Mouse (Mus musculus): ENCODE data around the gene Nubp2.

Gene Nubp2

DNA sequence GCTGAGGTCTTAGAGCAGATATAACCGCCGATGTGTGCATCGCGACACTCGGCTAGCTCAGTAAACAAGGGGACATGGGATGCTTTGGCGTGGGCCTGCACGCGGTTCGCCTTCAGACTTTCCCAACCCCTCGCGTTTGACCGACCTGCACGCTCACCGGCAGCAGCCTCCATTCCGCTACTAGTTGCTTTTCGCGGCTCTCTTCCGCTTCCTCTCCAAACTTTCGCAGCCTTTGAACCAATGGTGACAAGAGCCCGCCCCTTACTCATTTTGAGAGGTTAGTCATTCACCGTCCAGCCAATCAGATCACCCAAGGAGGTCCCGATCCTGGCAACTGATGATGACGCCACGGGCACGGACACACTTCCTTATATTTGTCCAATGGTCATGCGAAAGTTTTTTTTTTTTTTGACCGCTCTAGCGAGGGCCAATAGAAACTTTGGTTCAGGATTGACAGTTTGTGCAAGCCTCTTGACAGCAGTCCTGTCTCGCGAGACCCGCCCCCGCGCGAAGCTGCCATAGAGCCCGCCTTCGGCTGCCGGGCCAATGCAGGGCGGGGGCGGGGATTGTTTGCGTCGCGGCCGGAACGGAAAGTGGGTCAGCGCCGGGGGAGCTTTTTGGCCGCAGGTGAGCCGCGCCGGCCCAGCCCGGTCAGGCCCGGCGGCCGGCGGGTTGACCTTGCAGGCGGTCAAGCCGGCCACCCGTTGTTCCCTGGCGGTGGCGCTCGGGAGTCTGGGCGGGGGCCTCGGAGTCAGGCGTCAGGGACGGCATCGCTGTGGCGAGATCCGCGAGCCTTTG lies at the start of gene Nubp2, which contains the start of gene Spsb3:
TSS of gene Nubp2 (minus strand) at position 216 of the 798 bp plus-strand sequence.
TSS of gene Spsb3 (plus strand) at position 510 of the 798 bp plus-strand sequence.
- DNase-seq (ENCODE audit: low read depth, low spot score) = peak; percentile 96

DNA sequence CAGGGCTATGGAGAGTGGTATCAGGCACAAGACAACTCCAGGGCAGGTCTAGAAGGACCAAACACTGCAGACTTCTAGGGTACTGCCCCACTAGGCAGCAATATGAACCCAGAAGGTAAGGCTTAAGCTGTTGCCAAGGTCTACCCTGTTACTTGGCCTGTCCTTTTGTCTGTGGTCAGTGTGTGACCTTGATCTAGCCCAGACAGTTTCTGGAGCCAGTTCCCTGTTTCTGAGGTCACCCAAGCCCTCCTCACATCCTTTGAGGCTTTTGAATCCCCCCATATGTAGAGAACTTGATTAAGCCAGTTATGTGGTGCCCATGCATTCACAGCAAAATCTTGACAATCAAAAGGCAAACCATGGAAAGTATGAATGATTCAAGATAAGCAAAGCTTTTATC lies 49.5 kb upstream of the Nubp2 start:
- no peak for DNase-seq (ENCODE audit: low read depth, low spot score)

DNA sequence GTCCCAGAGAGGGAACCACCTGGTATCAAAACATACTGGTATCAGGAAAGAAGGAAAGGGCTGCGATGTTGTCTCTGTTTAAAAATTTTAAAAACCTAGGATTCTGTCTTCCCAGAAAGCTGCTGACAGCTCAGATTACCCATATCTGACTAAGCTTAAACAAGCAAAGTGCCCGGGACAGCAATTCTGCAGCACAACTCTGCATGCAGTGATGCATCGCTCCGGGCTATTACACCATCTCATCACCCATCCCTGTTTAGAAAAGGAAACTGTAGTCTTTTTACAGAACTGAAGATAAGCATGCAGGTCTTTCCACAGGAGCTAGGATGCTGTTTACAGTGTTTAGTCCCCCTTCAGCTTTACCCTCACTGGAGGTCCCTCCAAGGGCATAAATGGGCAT lies 48.8 kb upstream of the Nubp2 start:
- DNase-seq (ENCODE audit: low read depth, low spot score) = no peak

DNA sequence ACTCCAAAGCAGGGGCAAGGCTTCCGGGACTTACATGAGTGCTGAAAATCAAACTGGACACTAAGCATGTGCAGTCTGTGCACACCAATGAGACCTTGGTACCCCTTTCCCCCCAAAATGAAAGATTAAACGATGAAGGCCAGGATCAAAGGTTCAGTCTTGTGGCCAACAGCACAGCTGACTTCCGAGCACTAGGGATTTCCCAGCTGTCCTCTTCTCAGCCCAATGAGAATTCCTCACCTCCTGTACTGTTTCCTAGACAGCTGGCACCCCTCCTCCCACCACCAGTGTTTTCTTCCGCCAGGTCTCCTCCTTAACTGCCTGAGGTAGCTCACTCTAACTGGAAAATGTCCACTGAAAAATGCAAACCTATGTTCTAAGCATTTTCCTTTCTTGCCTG lies 47.0 kb upstream of the Nubp2 start:
- no peak for DNase-seq (ENCODE audit: low read depth, low spot score)

DNA sequence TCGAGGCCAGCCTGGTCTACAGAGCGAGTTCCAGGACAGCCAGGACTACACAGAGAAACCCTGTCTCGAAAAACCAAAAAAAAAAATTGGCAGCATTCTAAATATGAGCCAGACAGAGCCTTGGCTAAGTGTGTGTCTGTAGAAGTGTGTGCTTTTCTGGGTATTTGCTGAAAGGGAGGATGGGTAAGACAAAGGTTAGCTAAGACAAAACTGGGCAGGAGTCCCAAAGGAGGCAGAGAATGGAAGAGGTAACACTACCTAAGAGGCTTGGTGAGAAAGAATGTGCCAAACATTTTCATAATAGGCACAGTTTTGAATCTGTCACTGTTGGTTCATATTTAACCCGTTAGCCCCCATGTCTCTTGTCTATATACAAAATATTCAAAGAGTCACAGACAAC lies 46.3 kb upstream of the Nubp2 start:
- DNase-seq (ENCODE audit: low read depth, low spot score) = no peak

DNA sequence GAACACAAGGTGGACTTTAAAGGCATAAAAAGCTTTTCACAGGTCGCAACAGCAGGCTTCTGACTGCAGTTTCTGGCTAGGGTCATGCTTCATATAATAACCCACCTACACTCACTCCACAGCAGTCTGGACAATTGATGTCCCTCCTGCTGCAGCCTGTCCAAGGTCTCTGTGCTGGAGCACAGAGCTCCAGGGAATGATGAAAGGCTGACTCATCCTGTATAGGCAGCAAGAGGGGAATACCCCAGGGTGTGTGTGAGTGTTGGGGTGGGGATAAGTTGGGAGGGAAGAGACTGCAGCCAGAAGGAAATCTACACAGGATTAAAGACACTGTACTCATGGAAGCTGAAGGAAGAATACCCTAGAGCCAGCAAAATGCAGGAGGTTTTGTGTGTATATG lies 43.4 kb upstream of the Nubp2 start:
- DNase-seq (ENCODE audit: low read depth, low spot score) = no peak

DNA sequence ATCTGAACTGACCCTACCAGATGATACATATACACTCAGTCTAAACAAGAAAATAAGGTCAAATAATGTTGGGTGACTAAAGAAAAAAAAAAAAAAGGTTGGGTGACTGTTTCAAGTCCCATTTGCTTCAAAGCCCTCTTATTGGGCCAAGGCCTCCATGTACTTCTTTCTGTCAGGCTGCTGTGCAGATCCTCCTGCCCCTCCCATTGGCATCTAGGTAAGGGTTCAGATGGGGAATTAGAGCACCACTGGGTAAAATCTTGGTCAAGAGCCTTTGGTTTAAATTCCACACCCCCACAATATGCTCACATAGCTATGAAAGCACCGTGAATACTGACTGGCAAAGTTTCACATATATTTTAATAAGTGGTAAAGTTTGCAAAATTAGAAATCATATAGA lies 37.1 kb upstream of the Nubp2 start:
- DNase-seq (ENCODE audit: low read depth, low spot score) = no peak

DNA sequence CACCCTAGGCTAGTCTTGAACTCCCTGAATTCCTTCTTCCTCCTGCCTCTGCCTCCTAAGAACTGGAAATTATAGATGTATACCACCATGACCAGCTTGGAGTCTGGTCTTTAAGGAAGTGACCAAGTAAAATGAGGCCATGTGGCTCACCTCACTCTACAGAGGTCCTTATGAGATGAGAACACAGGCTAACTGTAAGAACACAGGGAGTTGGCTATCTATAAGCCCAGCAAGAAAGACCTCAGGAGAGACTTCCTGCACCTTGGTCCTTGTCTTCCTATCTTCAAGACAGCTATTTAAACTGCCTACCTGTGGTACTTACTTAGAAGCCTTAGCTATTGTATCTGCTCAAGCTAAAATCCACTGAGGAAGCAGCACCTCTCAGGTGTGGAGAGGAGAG lies 27.8 kb upstream of the Nubp2 start:
- no peak for DNase-seq (ENCODE audit: low read depth, low spot score)

DNA sequence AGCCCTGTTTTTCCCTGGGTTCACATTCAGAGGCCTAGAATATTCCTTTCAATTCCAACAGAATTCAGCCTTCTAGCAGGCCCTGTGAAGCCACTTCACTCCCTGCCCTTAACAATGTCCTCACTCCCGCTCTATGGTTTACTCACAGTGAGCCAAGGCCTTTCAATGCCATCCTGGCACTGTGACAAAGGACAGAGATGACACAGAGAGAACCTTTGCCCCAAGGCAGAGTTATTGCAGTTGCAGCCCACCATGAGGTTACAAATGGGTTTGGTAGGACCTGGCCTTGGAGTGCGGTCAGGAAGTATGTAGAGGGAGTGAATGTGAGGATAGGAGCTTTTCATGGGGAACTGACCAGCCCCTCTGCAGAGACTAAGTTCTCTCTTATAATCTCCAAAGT lies 21.4 kb upstream of the Nubp2 start:
- DNase-seq (ENCODE audit: low read depth, low spot score) = no peak

DNA sequence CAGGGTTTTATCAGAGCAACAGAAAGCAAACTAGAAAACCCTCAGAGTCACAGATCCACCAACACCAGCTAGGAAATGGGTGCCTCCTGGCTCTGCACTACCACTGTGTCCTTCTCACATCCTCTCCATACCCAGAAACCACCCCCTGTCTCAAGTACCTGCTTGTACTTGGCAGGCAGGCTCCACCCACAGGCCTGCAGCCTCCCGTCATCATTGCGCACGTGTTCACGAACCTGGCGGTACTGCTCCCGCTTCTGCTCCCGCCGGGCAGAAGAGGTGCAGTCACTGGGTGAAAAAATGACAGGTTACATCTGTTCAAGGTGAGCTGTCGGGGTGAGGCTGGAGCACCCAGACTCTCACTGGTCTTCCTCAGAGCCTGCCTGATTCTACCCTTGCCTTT lies 17.6 kb upstream of the Nubp2 start:
- DNase-seq (ENCODE audit: low read depth, low spot score) = no peak

DNA sequence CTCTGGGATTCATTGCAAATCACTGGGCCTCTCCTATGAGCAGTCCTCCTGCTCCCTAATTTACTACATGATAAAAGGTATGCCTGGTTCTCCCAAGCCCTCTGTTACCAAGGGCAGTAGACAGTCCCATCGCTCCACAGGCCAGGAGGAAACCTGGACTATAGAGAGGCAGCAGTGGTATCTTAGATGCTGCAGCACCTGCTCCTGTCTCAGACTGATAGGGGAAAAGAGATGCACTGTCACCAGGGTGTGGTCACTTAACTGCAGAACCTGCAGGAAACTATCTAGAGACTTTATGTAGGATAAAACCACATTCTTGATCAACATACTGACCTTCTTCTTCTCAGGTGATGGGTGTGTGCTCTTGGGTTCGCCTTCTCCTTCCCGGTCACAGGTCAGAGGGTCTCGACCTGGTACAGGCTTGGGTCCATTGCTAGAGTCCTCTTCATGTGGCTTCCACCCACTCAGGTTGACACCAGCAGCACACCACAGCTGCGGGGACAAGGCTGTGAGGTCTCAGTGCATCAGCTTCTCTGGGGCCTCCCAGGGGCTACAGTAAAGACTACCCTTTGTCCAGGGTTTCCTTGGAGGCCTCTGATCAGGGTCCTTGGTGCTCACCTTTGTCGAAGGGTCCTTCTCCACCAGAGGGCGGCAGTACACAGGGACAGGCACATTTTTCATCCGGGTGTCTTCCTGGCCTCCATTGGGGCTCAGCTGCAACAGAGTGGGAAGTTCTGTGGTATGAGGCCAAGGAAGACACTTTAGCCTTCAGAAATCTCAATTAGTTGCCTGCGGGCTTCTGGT lies 16.7 kb upstream of the Nubp2 start:
- peak; percentile 89 for DNase-seq (ENCODE audit: low read depth, low spot score)

DNA sequence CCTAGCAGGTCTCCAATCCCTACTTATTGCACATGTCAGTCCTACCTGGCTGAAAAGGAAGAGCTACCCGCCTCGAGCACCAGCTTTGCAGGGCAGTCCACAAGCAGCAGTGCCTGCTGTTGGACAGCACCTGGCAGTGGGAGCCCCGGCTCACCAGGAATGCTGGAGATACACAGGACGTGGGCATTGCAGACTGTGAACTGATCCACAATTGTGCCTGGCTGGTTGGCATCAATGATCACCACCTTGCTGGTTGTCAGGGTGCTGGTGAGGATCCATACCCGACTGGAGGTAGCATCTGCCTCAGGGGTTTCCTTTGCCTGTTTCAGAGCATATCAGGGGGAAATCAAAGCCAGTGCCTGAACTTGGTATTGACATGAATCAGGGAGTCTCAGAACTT lies 16.0 kb upstream of the Nubp2 start:
- no peak for DNase-seq (ENCODE audit: low read depth, low spot score)

DNA sequence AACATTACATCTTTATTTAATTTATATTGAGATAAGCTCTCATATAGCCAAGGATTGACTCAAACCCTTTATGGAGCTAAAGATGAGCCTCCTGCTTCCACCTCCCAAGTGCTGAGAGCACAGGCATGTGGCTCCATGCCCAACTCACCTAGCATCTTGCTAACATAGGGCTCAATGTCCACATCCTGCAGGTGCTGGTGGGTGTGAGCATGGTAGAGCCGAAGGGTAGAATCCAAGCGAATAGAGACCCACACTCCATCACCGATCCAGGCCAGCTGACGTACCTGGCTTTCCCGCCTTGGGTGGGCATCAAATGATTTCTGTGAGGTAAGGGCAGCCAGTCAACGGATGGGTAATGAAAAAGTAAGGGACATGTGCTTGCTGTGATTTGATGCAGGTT lies 13.9 kb upstream of the Nubp2 start:
- DNase-seq (ENCODE audit: low read depth, low spot score) = no peak

DNA sequence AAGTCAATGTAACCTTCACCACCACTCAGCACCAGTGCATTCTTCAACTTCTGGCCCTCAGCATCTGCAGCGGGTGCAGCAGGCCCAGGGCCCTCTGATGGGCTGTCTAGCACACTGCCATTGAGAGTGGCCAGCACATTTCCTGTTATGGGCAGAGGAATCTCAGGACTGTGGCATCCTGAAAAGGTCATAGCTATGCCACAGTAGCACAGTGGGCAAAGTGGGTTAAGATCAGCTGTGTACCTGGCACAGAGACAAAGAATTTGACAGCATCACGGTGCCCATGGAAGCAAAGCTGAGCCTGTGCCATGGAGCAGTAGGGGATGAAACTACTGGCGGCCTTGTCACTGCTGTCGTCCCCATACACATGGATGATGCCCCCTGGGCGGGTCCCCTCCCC lies 13.0 kb upstream of the Nubp2 start:
- no peak for DNase-seq (ENCODE audit: low read depth, low spot score)

DNA sequence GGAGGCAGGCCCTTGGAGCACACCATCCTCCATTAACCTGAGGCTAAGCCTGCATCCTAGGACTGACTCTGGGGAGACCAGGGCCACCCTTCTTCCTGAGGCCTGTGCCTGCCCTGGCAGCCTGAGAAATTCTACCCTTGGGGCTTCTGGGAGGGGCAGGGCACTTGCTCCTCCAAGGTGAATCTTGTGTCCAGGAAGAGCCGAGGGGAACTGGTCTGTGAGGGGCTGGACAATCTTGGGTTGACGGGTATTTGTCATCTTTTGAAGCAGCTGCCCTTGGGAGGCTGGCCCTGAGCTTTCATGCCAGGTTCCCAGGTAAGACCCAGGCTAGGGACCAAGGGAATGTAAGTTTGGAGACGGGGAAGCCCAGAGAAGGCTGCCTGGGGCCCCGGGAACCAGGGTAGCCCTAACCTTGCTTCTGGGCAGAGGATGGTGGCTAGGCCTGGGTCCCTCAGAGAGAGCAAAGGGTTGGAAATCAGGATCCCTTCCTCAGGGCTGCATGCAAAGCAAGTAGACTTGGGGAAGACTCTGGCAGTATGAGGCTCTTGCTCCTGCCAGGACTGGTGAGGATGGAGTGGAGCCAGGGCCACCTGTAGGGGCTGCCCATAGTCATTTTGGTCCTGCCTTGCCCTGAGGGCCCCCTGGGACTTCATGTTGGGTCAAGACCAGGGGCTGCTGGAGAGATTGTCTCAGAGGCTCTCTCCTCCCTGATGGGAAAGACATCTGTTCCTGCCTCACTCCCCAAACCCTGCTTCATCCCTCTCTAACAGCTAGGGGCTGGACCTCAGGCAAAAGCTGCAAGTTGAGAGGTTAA lies 12.1 kb upstream of the Nubp2 start:
- DNase-seq (ENCODE audit: low read depth, low spot score) = no peak

DNA sequence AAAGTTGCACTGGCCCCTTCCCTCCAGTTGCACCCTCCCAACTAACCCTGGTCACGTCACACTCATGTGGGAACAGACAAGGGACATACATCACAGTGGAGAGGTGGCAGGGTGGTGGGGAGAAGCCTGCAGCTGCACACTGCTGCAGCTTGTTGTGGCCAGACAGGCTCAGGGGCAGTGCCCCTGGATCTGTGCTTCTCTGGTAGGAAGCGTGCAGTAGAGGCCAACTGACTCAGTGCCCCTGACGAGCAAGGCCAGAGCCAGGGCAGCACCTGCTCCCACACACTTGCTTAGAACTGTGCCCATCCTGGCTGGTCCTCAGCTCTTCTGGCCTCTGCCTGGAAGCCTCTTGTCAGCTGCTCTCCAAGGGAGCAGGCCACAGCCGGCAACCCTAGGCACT lies 11.5 kb upstream of the Nubp2 start:
- no peak for DNase-seq (ENCODE audit: low read depth, low spot score)

DNA sequence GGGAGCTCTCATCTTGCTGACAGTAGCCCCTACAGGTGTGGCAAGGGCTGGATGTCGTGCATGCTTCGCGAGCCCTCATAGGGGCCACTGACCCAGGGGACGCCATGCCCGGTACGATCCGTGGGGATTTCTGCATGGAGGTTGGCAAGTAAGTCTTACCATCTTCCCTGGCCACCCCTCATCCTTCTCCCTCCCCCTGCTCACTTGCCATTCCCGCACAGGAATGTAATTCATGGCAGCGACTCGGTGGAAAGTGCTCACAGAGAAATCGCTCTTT lies 10.8 kb upstream of the Nubp2 start:
- no peak for DNase-seq (ENCODE audit: low read depth, low spot score)

DNA sequence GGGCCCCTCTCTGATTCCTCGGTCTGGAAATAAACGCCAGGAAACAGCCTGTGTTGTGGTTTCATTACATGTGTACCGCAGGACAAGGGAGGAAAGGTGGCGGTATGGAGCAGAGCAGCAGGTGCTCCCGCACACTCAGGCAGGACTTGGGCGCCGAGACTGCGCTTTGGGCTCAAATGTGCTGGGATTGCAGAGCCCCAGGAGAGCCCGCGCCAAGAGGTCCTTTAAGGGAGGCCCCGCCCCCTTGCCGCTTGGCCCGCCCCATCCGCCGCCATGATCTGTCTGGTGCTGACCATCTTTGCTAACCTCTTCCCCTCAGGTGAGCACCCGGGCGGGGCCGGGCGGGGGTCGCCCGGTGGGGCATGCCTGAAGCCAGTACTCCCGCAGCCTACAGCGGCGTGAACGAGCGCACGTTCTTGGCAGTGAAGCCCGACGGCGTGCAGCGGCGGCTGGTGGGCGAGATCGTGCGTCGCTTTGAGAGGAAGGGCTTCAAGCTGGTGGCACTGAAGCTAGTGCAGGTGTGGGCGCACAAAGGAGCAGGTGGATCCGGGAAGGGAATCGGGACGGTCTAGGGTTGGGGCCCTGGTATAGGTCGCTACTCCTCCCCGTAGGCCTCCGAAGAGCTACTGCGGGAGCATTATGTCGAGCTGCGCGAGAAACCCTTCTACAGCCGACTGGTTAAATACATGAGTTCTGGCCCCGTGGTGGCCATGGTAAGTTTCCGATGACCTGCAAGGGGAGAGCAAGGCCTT lies 10.3 kb upstream of the Nubp2 start, which contains the start of gene Nme3:
TSS of gene Nme3 (plus strand) at position 260 of the 752 bp plus-strand sequence.
- DNase-seq (ENCODE audit: low read depth, low spot score) = peak; percentile 73

DNA sequence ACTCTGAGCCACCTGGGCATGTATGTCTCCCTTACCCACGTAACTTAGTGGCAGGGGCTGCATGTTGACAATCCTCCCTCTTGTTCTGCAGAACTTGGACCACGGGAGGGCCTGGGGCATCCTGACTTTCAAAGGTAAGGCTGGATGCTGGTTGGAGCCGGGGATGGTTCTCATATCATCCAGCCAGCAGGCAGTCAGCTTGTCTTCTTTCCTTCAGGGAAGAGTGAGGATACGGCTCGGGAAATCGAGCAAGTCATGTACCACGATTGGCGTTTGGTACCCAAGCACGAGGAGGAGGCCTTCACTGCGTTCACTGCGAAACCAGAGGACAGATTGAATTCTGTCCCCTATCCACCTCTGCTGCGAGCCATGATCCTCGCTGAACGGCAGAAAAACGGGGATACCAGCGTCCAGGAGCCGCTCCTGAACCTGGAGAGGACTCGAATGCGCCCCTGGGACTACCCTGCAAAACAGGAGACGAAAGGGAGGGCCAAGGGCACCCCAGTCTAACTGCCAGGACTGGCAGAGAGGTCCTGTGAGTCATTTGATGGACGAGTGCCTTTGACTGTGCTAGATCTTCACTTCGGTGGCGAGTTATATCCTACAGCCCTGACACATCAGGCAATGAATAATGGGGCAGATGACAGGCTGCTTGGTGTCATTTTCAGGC lies 9.6 kb upstream of the Nubp2 start:
- no peak for DNase-seq (ENCODE audit: low read depth, low spot score)

DNA sequence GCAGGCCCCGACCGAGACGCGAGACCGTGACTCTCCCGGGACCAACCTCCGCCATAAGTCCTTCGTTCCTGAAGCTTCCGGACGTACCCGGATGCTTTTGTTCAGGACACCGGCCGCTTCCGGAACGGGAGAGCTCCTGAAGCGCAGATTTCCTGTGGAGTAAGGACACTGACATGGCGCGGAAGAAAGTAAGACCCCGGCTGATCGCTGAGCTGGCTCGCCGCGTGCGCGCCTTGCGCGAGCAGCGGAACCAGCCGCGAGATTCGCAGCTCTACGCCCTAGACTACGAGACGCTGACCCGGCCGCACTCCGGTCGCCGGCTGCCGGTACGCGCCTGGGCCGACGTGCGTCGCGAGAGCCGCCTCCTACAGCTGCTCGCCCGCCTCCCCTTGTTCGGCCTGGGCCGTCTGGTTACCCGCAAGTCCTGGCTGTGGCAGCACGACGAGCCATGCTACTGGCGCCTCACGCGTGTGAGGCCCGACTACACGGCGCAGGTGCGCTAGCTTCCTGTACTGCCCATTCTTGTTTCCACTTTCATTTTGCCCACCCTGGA lies 8.9 kb upstream of the Nubp2 start, which contains the start of the genes Eme2 and Mrps34:
TSS of gene Eme2 (minus strand) at position 93 of the 553 bp plus-strand sequence.
TSS of gene Mrps34 (plus strand) at position 122 of the 553 bp plus-strand sequence.
- DNase-seq (ENCODE audit: low read depth, low spot score) = peak; percentile 57

All from c-Kit-negative CD71-positive TER-119-positive erythroid progenitor cells, embryonic 14.5 days (primary cell).